Mouse (Mus musculus) urinary bladder, adult 2 months (tissue): ENCODE results near the gene Tph2. TPM values are rescaled to one million over a fixed set of nuclear protein-coding genes. Genes with fewer than 3 reads are reported as not detected.
"Not testable (repeated sequence)": the region's sequence is repeated elsewhere in the genome, so short reads cannot be mapped to it uniquely, and the experiment has no call there.

Source experiments
- DNase-seq: peaks from one replicate; pipeline ENCODE4 v3.0.0; 2022; ENCODE audit warnings: low spot score
- polyA plus RNA-seq: library from polyadenylated mRNA; depleted of rRNA; stranded (reverse); fragments of >200 nt; gene quantifications from 2 replicates; pipeline ENCODE4 v1.2.3, GENCODE M21; 2012; rRNA removed

The Tph2 gene
- not detected in 2 replicates for polyA plus RNA-seq

- DNase-seq: peak; percentile 30
Observed at GRCm38 (mm10) chr10:115184697-115185096, at the start of gene Tph2. Tph2 (minus strand) TSS chr10:115185022.

- no peak for DNase-seq
Observed at GRCm38 (mm10) chr10:115233798-115234197, 49.0 kb upstream of the Tph2 start.

DNA sequence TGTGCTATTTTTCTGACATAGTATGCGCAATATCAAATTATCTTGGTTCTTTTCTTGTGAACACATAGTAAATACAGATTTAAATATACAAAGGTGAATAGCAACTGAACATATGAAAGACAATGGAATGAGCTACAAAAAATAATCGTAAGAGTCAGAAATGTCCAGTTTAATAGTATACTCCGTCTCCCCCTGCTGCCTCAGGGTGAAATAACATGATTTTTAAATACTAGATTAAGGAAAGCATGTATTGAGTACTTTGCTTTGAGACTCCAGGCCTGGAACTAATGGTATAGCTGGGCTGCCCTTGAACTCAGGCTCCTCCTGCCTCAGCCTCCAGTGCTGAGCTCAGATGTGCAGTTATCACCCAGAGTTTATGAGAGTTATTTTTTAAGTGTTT is 47.7 kb upstream of the Tph2 start:
- no peak for DNase-seq

DNA sequence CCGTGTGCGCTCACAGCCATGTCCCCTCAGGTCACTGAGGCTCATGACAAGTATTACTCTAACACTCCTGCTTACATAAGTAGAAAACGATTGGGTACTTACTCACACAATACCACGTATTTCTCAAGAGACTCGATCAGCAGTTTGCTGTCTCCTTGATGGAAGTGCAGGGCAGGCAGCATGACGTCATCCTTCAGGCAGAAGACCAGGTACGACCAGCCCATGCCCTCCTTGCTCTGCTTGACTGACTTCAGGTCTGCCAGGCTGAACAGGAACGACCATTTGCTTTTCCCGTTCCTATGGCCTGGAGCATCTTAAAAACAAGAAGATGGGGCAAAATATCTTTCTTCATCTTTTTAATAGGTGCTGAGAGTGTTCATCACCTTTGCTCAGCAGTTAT is 44.2 kb upstream of the Tph2 start:
- DNase-seq: no peak

- no peak for DNase-seq
Observed at GRCm38 (mm10) chr10:115226586-115226985, 41.8 kb upstream of the Tph2 start.

DNA sequence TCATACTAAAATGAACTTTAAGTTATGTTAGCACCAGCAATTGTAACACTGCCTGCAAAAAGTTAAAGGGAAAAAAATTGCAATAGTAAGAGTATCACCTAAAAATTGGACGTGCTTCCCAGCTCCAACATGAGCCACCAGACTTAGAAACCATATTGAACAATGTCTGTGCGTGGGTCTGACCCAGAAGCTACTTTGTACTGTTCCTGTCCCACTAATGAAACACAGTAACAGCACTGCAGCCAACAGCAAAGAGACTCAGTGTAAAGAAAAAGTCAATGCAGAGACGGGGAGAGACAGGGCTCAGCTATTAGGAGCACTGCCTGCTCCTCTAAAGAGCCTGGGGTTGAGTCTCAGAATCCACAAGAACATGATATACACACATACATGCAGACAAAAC is 39.0 kb upstream of the Tph2 start:
- no peak for DNase-seq

DNA sequence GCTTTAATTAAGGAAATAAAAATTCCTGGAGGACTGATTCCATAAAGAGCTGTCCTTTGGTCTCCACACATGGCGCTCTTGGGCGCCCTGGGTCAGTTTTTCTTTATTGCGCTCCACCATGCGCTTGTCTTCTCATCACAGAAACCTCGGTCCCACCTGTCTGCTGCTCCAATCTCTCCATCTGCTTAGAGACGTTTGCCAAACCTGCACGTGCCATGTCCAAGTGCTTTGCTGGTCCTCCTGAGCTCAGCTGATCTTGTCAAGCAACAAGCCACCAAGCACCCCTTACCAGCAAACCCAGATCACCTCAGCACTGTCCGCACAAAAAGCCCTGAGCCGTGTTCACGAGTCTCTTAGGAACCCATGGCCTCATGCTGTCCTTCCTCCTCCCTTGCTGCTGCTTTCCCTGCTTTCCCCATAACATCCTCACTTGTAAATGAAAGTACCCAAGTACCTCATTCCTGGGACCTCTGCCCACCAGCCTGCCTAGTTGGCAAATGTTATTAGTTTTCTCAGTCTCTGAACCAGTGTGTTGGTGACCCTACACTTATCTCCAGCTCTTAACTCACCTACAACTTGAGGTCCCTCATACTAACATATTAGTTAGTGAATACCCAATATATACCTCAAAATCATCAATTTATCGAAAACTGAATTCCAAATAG is 28.2 kb upstream of the Tph2 start:
- no peak for DNase-seq

GRCm38 (mm10) chr10:115205825-115206224 is 21.0 kb upstream of the Tph2 start:
- no peak for DNase-seq

- no peak for DNase-seq
Observed at GRCm38 (mm10) chr10:115205284-115205683, 20.5 kb upstream of the Tph2 start.

GRCm38 (mm10) chr10:115191214-115191613 is 6.4 kb upstream of the Tph2 start:
- DNase-seq: no peak

DNA sequence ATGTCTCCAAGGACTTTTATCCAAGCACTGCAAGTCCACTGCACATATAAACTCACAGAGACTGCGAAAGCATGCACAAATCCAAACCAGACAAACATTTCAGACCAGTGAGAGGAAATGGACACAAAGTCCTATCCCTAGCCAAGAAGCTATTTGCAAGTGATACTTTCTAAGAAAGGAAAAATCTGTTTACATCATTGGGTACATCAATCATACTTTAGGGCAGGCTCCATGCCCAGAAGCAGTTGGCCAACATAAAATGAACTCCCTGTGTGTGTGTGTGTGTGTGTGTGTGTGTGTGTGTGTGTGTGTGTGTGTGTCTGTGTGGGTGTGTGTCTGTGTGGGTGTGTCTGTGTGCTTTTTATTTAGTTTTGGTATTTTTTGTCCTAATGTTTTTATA is 2.6 kb upstream of the Tph2 start:
- no peak for DNase-seq

DNA sequence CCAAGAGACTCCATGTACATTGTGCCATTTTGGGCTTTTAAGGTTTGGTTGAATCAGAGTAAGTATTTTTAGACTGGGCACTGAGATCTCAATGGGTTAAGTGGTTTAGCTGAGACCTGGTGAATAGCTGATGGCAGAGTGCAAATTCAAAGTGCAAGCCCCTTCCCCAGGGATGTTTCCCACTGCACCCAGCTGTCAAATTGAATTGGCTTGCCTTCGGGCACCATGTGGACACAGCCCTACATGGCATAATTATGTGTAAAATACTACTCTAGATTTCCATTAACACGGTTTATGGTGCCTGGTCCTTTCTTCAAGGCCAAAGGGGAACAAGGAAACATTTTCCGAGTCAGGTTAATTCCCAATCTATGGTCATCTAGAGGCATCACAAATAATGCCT is 3.8 kb downstream of the Tph2 start:
- DNase-seq: no peak

DNA sequence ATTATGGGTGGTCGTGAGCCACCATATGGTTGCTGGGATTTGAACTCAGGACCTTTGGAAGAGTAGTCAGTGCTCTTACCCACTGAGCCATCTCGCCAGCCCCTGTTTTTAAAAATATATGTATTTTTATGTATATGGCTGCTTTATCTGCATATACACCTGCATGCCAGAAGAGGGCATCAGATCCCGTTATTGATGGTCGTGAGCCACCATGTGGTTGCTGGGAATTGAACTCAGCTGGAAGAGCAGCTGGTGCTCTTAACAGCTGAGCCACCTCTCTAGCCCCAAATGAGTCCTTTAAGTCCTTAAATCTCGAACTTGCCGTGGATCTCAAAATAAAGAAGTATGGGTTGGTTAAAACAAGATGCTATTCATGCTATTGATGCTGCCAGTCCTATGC is 6.8 kb downstream of the Tph2 start:
- DNase-seq: not testable (repeated sequence)

DNA sequence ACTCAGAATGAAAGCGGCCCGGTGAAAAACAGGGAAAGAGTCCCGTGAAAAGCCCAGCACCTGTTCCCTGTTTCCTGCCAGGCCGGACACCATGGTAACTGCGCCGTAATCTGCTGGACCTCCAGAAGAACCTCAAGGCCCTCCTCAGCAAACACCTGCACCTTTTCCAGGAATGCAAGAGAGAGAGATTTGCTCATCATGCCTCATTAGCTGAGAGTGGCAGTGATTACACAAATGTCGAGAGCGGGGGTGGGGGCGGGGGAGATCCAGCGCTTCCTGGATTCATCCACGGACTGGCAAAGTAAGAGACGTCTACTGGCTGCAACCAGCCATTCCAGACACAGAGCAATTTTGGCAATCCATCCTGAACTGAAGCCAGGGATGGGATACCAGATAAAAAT is 9.2 kb downstream of the Tph2 start:
- DNase-seq: no peak

- no peak for DNase-seq
Observed at GRCm38 (mm10) chr10:115173336-115173735, 11.5 kb downstream of the Tph2 start.

DNA sequence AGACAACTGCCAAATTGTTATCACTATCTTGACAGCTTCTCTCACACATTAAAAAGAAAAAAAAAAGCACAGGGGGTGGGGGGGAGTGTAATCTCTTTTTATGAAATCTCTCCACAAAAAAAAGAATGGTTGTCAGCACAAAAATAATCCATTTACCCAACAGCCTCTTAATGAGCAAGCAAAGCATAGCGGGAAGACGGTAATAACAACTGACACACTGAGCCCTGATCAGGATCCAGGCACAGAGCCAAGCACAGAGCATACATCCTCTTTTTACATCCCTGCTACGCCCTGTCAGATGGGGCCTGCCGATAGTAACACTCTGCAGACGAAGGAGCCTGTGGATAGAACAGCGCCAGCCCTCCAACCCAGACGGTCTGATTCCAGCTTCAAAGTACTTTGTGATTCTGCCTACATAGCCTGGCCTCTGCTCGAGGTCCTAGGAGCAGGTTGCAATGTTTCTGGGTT is 13.4 kb downstream of the Tph2 start:
- DNase-seq: no peak

GRCm38 (mm10) chr10:115170496-115171350 is 14.1 kb downstream of the Tph2 start:
- no peak for DNase-seq

- DNase-seq: no peak
Observed at GRCm38 (mm10) chr10:115169410-115169809, 15.4 kb downstream of the Tph2 start.

GRCm38 (mm10) chr10:115160289-115160688 is 24.5 kb downstream of the Tph2 start:
- DNase-seq: no peak

- DNase-seq: no peak
Observed at GRCm38 (mm10) chr10:115147308-115147707, 37.5 kb downstream of the Tph2 start.

DNA sequence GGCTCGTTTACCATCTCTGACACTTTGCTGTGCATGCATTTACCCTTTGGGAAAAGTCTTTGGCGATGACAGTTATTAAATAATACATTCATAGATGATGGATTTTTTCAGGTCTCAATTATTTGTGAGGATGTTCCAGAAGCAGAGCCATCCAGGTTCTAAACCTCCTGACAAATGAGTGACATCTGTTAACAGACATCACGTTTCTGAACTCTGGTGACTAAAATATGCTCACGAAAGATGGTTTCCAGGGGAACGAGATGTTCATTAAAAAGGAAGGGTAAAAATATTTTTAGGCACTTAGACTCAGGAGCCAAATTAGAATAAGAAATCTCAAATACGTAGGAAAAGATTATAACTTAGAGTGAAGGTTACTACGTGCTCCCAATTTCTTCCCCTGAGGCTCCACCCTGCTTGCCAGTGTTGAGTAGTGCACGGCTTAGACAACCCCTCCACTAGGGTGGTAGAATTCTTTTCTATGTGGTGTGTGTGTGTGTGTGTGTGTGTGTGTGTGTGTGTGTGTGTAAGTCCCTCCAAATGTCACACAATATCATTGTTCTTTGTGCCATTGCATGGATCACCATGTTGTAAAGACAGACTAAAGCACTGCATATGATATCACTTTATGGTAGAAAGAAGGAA is 38.4 kb downstream of the Tph2 start:
- DNase-seq: no peak

DNA sequence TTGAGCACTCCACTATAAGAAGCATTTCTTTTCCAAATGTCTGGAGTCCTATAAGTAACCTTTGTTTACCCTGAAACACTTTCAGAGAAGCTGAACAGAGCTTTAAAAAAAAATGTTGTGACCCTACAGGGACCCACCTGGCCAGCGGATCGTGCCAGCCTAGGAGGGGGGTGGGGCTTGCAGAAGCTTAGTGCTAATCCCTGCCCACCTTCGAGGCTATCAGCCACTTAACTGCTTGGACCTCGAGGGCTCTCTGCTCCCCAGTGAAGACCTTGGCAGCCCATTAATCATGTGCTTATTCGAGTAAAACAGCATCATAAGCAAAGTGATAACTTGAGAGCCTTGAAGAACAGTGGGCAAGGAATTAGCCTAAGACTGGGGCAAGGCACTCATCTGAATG is 40.3 kb downstream of the Tph2 start:
- DNase-seq: no peak

DNA sequence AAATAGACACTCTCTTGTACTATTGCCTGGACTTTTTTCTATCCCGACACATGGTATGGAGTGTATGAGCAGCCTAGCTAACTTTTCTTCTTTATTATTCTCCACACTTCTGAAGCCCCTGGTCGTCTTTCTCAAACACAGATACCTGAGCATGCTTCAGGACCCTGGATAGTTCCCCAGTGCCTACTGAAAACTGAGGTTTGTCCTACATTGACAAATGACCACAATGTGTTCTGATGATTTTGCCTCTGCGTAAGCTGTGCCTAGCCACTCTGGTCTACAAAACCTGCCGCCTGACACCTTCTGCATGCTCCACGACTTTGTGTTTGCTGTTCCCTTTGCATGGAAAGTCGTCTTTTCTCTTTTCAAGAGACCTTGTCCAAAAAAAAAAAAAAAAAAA is 41.2 kb downstream of the Tph2 start:
- DNase-seq: no peak
